Mouse (Mus musculus) CH12.LX (cell line): ENCODE data around the gene Cdc14a.

Experiments used
- CHD1 ChIP-seq: IDR thresholded peaks from 2 replicates; pipeline ENCODE4 v1.6.1; 2012; ENCODE audit warnings: low read depth, low read length, improper control_type of control experiment, inconsistent platforms
- CHD2 ChIP-seq: IDR thresholded peaks from 2 replicates; pipeline ENCODE4 v1.6.1; 2011; ENCODE audit warnings: low read length, improper control_type of control experiment
- CTCF ChIP-seq, 2 experiments: IDR thresholded peaks in 1 of 2; conservative IDR thresholded peaks in 1 of 2; 2 replicates each; pipeline ENCODE4 v1.5.1; 2011 to 2012; ENCODE audit warnings: low read depth in 2 of 2, low read length in 2 of 2, improper control_type of control experiment in 1 of 2, inconsistent platforms in 1 of 2, mild to moderate bottlenecking in 1 of 2, moderate library complexity in 1 of 2
- ELF1 ChIP-seq: IDR thresholded peaks from 2 replicates; pipeline ENCODE4 v1.6.1; 2014; ENCODE audit warnings: low read depth, mild to moderate bottlenecking, inconsistent platforms, low read length, improper control_type of control experiment
- EP300 ChIP-seq: IDR thresholded peaks from 2 replicates; pipeline ENCODE4 v1.6.1; 2011; ENCODE audit warnings: low read length, improper control_type of control experiment
- ETS1 ChIP-seq: conservative IDR thresholded peaks from 2 replicates; pipeline ENCODE4 v1.6.1; 2012; ENCODE audit warnings: low read depth, mild to moderate bottlenecking, inconsistent platforms, low read length, improper control_type of control experiment, moderate library complexity
- HCFC1 ChIP-seq: IDR thresholded peaks from 2 replicates; pipeline ENCODE4 v1.6.1; 2012; ENCODE audit warnings: low read depth, mild to moderate bottlenecking, inconsistent platforms, low read length, improper control_type of control experiment
- MAZ ChIP-seq: IDR thresholded peaks from 2 replicates; pipeline ENCODE4 v1.6.1; 2012; ENCODE audit warnings: low read depth, mild to moderate bottlenecking, inconsistent platforms, low read length, improper control_type of control experiment, moderate library complexity
- MEF2A ChIP-seq: IDR thresholded peaks from 2 replicates; pipeline ENCODE4 v1.6.1; 2014; ENCODE audit warnings: low read depth, mild to moderate bottlenecking, inconsistent platforms, low read length, improper control_type of control experiment, borderline replicate concordance
- MXI1 ChIP-seq: IDR thresholded peaks from 2 replicates; pipeline ENCODE4 v1.6.1; 2011; ENCODE audit warnings: mild to moderate bottlenecking, low read depth, low read length, improper control_type of control experiment
- NELFE ChIP-seq: IDR thresholded peaks from 2 replicates; pipeline ENCODE4 v1.6.1; 2011; ENCODE audit warnings: low read depth, low read length, improper control_type of control experiment
- POLR2A ChIP-seq: IDR thresholded peaks from 2 replicates; pipeline ENCODE4 v1.6.1; 2011; ENCODE audit warnings: low read depth, mild to moderate bottlenecking, improper control_type of control experiment, low read length
- USF1 ChIP-seq: IDR thresholded peaks from 2 replicates; pipeline ENCODE4 v1.6.1; 2014; ENCODE audit warnings: low read depth, mild to moderate bottlenecking, inconsistent platforms, low read length, improper control_type of control experiment
- ZC3H11A ChIP-seq: IDR thresholded peaks from 2 replicates; pipeline ENCODE4 v1.6.1; 2012; ENCODE audit warnings: low read depth, mild to moderate bottlenecking, inconsistent platforms, low read length, improper control_type of control experiment

DNA sequence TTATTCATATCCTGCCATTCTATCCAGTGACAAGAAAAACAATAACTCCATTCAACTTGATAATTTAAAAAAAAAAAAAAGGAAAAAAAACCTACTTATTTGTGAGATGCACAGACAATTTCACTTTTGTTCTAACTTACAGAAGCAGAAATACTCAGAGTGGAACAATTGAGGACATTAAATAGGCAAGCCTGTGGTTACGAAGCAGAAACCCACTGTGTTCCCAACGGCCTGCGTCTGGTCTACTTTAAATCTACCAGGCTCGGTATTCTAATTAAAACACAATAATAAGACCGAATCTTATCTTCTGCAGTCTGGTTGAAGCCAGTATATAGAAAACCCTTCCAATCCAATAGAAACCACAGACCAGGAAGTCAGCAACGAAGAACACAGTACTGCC, 50.6 kb downstream of the Cdc14a start:
- no peak for TF ChIP-seq POLR2A
- TF ChIP-seq ZC3H11A, result no peak
- no peak for TF ChIP-seq CHD1
- no peak for TF ChIP-seq CTCF (conservative IDR thresholded peaks at IDR 0.05 in 1 of 2, IDR thresholded peaks at IDR 0.05 in 1 of 2; ENCODE audit: low read depth in 2 of 2, low read length in 2 of 2)
- no peak for TF ChIP-seq MEF2A
- TF ChIP-seq HCFC1, result no peak
- no peak for TF ChIP-seq MXI1
- no peak for TF ChIP-seq CHD2
- no peak for TF ChIP-seq MAZ
- TF ChIP-seq ELF1, result no peak
- no peak for TF ChIP-seq USF1
- no peak for TF ChIP-seq ETS1
- TF ChIP-seq EP300, result no peak
- no peak for TF ChIP-seq NELFE
